Comparison of ENCODE assay signal across 23 mouse cellular contexts in genomic region chr2:125481531-125482317, GRCm38 (mm10). TPM values are rescaled to one million over a fixed set of nuclear protein-coding genes. Genes with fewer than 3 reads are reported as not detected.
A peak's percentile ranks its signal among the peaks of the same experiment; 100 is the strongest.
DNase-seq lines count a peak whose midpoint lies in the region; ATAC-seq and TF ChIP-seq lines count a peak whose summit lies in the region.
"Had no signal": no experiment of that assay in that cellular context is flagged by ENCODE, and none has a peak within 500 bp of the region (broad histone marks: within the 10 kb centered on the region; RNA-seq: fewer than 3 reads in every experiment).

No protein-coding gene starts in this region.

- H3K4me3 ChIP-seq in gastrocnemius, adult 2 months = no peak overlapping the region
- no peak overlapping the region for H3K4me3 ChIP-seq in intestine, embryonic 14.5 days (ENCODE audit: low read depth, low read length)
- no peak overlapping the region for H3K4me3 ChIP-seq in intestine, postnatal 0 days (ENCODE audit: low read depth, low read length)
- H3K4me3 ChIP-seq in lung, embryonic 16.5 days (ENCODE audit: low read length) = no peak overlapping the region
- H3K4me3 ChIP-seq: embryonic facial prominence, embryonic 13.5 days; erythroblast, embryonic 14.5 days; forebrain, embryonic 10.5 days; heart, embryonic 12.5 days had no signal

- no peaks in the 10 kb centered on the region for H3K27me3 ChIP-seq in intestine, embryonic 14.5 days (replicated peaks; ENCODE audit: control insufficient read depth, insufficient read depth, low read length)
- no peaks in the 10 kb centered on the region for H3K27me3 ChIP-seq in intestine, postnatal 0 days (replicated peaks; ENCODE audit: control insufficient read depth, insufficient read depth, low read length)
- no peaks in the 10 kb centered on the region for H3K27me3 ChIP-seq in lung, embryonic 16.5 days (ENCODE audit: control insufficient read depth, insufficient read depth, low read depth, low read length)
- H3K27me3 ChIP-seq: embryonic facial prominence, embryonic 13.5 days; heart, embryonic 12.5 days had no signal

- intact Hi-C loops in gastrocnemius, adult 2 months (cut with DNase I) = no loop called here

- ATAC-seq in intestine, embryonic 14.5 days (replicated peaks; ENCODE audit: low FRiP score, low TSS enrichment, low read depth) = no peak
- no peak for ATAC-seq in intestine, postnatal 0 days
- ATAC-seq in lung, embryonic 16.5 days (ENCODE audit: low read depth) = no peak
- peak; percentile 55 for ATAC-seq in megakaryocyte progenitor cell, adult 5-6 weeks (replicated peaks; ENCODE audit: poor library complexity)
- ATAC-seq: CD4-positive, CD25-positive, alpha-beta regulatory T cell, adult 4 months; forebrain, embryonic 14.5 days; hindbrain, embryonic 16.5 days; inflammation-experienced regulatory T-cells, adult 6 months had no signal

- peaks cover 15% of the 10 kb centered on the region; the same call in 1 of the 2 replicates for H3K4me1 ChIP-seq in intestine, embryonic 14.5 days (replicated peaks; ENCODE audit: control insufficient read depth, insufficient read depth, low read length)
- no peaks in the 10 kb centered on the region for H3K4me1 ChIP-seq in intestine, postnatal 0 days (replicated peaks; ENCODE audit: control insufficient read depth, insufficient read depth, low read length)
- peaks cover 9% of the 10 kb centered on the region; the same call in 1 of the 2 replicates for H3K4me1 ChIP-seq in lung, embryonic 16.5 days (replicated peaks; ENCODE audit: control insufficient read depth, insufficient read depth, low read length)
- H3K4me1 ChIP-seq: forebrain, embryonic 10.5 days had no signal

- peak overlapping the region; percentile 6; the same call in 1 of the 2 replicates for H3K27ac ChIP-seq in gastrocnemius, adult 2 months
- H3K27ac ChIP-seq in intestine, embryonic 14.5 days (ENCODE audit: low read depth) = no peak overlapping the region
- no peak overlapping the region for H3K27ac ChIP-seq in intestine, postnatal 0 days (ENCODE audit: low read depth, low read length)
- H3K27ac ChIP-seq in lung, embryonic 16.5 days (ENCODE audit: low read length) = peak overlapping the region; percentile 25; the same call in 1 of the 2 replicates
- H3K27ac ChIP-seq: embryonic facial prominence, embryonic 13.5 days; forebrain, embryonic 10.5 days had no signal

- H3K9ac ChIP-seq in intestine, embryonic 14.5 days (ENCODE audit: low read length) = no peak overlapping the region
- no peak overlapping the region for H3K9ac ChIP-seq in intestine, postnatal 0 days (ENCODE audit: low read depth, low read length)
- no peak overlapping the region for H3K9ac ChIP-seq in lung, embryonic 16.5 days (ENCODE audit: low read length)
- H3K9ac ChIP-seq: embryonic facial prominence, embryonic 13.5 days; heart, embryonic 12.5 days had no signal

- no peaks in the 10 kb centered on the region; the same call in 1 of the 2 replicates for H3K36me3 ChIP-seq in intestine, embryonic 14.5 days (ENCODE audit: control insufficient read depth, insufficient read depth, low read length)
- H3K36me3 ChIP-seq in intestine, postnatal 0 days (ENCODE audit: control insufficient read depth, insufficient read depth) = no peaks in the 10 kb centered on the region
- H3K36me3 ChIP-seq in lung, embryonic 16.5 days (ENCODE audit: control insufficient read depth, insufficient read depth, low read length) = no peaks in the 10 kb centered on the region
- H3K36me3 ChIP-seq: forebrain, embryonic 10.5 days; G1E; heart, embryonic 12.5 days had no signal

- no peak for TF ChIP-seq CTCF in gastrocnemius, adult 2 months (IDR thresholded peaks at IDR 0.05)
- no peak for TF ChIP-seq CTCF in intestine, postnatal 0 days (IDR thresholded peaks at IDR 0.05; ENCODE audit: low read depth)

- no peak for DNase-seq in gastrocnemius, adult 2 months
- DNase-seq in gastrocnemius, adult 8-10 months (ENCODE audit: low spot score in 2 of 2) = no peak
- peak; percentile 27 for DNase-seq in intestine, embryonic 14.5 days (ENCODE audit: low spot score)
- DNase-seq in lung, postnatal 36 days = no peak
- DNase-seq in cerebellum, adult 11 months = no peak
- DNase-seq: adrenal gland, postnatal 10 days; B cell, adult 2 months; cerebellum, adult 11-12 months; cerebellum, adult 9-10 months; cerebellum, postnatal 25 days; gastrocnemius, postnatal 10 days had no signal

- WGBS in intestine, embryonic 14.5 days = 89% methylated on average over 9 of the region's 9 CpGs
- 84% methylated on average over 9 of the region's 9 CpGs for WGBS in intestine, postnatal 0 days
- 87% methylated on average over 9 of the region's 9 CpGs for WGBS in lung, embryonic 16.5 days

- no peaks in the 10 kb centered on the region for H3K9me3 ChIP-seq in intestine, embryonic 14.5 days (ENCODE audit: control insufficient read depth, low read length)
- H3K9me3 ChIP-seq in intestine, postnatal 0 days (ENCODE audit: control insufficient read depth) = no peaks in the 10 kb centered on the region
- no peaks in the 10 kb centered on the region for H3K9me3 ChIP-seq in lung, embryonic 16.5 days (ENCODE audit: control insufficient read depth, low read length)
- H3K9me3 ChIP-seq: embryonic facial prominence, embryonic 13.5 days; forebrain, embryonic 10.5 days; G1E; heart, embryonic 12.5 days had no signal

- H3K4me2 ChIP-seq in intestine, embryonic 14.5 days (ENCODE audit: low read length) = no peak overlapping the region
- no peak overlapping the region for H3K4me2 ChIP-seq in intestine, postnatal 0 days (replicated peaks; ENCODE audit: low read depth)
- H3K4me2 ChIP-seq in lung, embryonic 16.5 days (ENCODE audit: low read depth, low read length) = no peak overlapping the region
- H3K4me2 ChIP-seq: embryonic facial prominence, embryonic 13.5 days; heart, embryonic 12.5 days had no signal

RNA-seq across cellular contexts. Expression of gene Gm9913, which starts 23.2 kb away (rescaled TPM):
- total RNA-seq in gastrocnemius, adult 2 months (2021) = under 1 TPM in 1 of 2 experiments, not detected in 1; 0.08 TPM
- not detected for total RNA-seq in gastrocnemius, adult 8-10 months (2022)
- 0.39 and 0.66 TPM in 2 replicates for polyA plus RNA-seq in intestine, embryonic 14.5 days (2014; fragmentation: Nextera tagmentation; extraction: Ambion mirVana)
- polyA plus RNA-seq in intestine, postnatal 0 days (2015; fragmentation: Nextera tagmentation; extraction: Ambion mirVana) = 0.34 and 0.39 TPM in 2 replicates
- 0.34 and 0.35 TPM in 2 replicates for polyA plus RNA-seq in lung, embryonic 16.5 days (2015; fragmentation: Nextera tagmentation; extraction: Ambion mirVana)
- total RNA-seq in megakaryocyte progenitor cell, adult 5-6 weeks (2015) = not detected in 2 replicates
- total RNA-seq in megakaryocyte progenitor cell, adult 5-6 weeks (2017) = not detected in 2 replicates
- total RNA-seq: G1E had no signal
- polyA plus RNA-seq: CD4-positive, CD25-positive, alpha-beta regulatory T cell, adult 4 months; erythroblast, embryonic 14.5 days; G1E; inflammation-experienced regulatory T-cells, adult 6 months had no signal

RNA-seq across cellular contexts. Expression of gene Fbn1, which starts 26.1 kb away (rescaled TPM):
- 10 to 100 TPM; 33.1 to 55.3 TPM for total RNA-seq in gastrocnemius, adult 2 months (2021)
- total RNA-seq in gastrocnemius, adult 8-10 months (2022) = 10 to 100 TPM; 10.9 to 21.0 (median 17.8) TPM
- 41.8 and 45.1 TPM in 2 replicates for polyA plus RNA-seq in intestine, embryonic 14.5 days (2014; fragmentation: Nextera tagmentation; extraction: Ambion mirVana)
- 9.9 and 11.2 TPM in 2 replicates for polyA plus RNA-seq in intestine, postnatal 0 days (2015; fragmentation: Nextera tagmentation; extraction: Ambion mirVana)
- polyA plus RNA-seq in lung, embryonic 16.5 days (2015; fragmentation: Nextera tagmentation; extraction: Ambion mirVana) = 32.8 and 35.1 TPM in 2 replicates
- total RNA-seq in megakaryocyte progenitor cell, adult 5-6 weeks (2015) = 0.05 and 0.10 TPM in 2 replicates
- 0.17 and 0.20 TPM in 2 replicates for total RNA-seq in megakaryocyte progenitor cell, adult 5-6 weeks (2017)
- polyA plus RNA-seq: CD4-positive, CD25-positive, alpha-beta regulatory T cell, adult 4 months; erythroblast, embryonic 14.5 days; G1E; inflammation-experienced regulatory T-cells, adult 6 months had no signal

Comparison
In these comparisons a context has a peak if more than half of its experiments do, and no peak if none do; other contexts are left out.
1. H3K27ac ChIP-seq: peak in gastrocnemius, adult 2 months (single experiment) and lung, embryonic 16.5 days (single experiment); none in intestine, embryonic 14.5 days (single experiment) and intestine, postnatal 0 days (single experiment).
2. RNA of gene Fbn1, which starts 26.1 kb away (total RNA-seq): 33.1 to 55.3 TPM in gastrocnemius, adult 2 months and 10.9 to 21.0 TPM in gastrocnemius, adult 8-10 months; 0.05 to 0.20 TPM in megakaryocyte progenitor cell, adult 5-6 weeks; every median in the first group is over 4 times any median in the second.